Mouse (Mus musculus): ENCODE results near the gene Plxna4. TPM values are rescaled to one million over a fixed set of nuclear protein-coding genes. Genes with fewer than 3 reads are reported as not detected.

The Plxna4 gene
- polyA plus RNA-seq, 1 experiment from 2014 or later, result 6.7 TPM

DNA sequence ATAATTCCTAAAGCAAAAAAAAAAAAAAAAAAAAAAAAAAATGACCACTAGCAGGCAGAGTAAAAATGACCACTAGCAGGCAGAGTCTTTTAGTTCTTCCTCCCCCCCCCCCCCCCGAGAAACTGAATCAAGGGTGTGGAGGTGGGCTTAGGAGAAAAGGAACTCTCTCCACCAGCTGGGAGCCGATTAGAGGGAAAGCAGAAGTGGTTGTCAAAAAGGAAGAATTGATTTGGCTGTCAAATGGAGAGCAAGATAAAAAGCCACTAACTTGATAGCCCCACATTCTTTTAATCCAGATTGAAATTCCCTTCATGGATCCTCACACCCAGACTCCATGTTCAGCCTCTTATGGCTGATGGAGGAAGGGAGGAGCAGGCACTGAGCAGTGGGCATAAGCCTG, 478.8 kb downstream of the Plxna4 start:
- Histone ChIP-seq H3K4me2 (no peak overlapping the region), H3K4me3 (replicated peaks) (no peak overlapping the region), H3K36me3 (no peaks in the 10 kb centered on the region), H3K27ac (no peak overlapping the region), H3K9me3 (no peaks in the 10 kb centered on the region), H3K4me1 (replicated peaks) (no peaks in the 10 kb centered on the region), H3K27me3 (0 out of 2 replicates have a peak, but pooled peaks cover 3% of the 10 kb centered on the region), H3K9ac (replicated peaks) (no peak overlapping the region)
- no peak for ATAC-seq (ENCODE audit: insufficient number of reproducible peaks, insufficient read depth, low FRiP score, low TSS enrichment, low read depth)
- 58% methylated on average over 2 of the region's 2 CpGs for WGBS

DNA sequence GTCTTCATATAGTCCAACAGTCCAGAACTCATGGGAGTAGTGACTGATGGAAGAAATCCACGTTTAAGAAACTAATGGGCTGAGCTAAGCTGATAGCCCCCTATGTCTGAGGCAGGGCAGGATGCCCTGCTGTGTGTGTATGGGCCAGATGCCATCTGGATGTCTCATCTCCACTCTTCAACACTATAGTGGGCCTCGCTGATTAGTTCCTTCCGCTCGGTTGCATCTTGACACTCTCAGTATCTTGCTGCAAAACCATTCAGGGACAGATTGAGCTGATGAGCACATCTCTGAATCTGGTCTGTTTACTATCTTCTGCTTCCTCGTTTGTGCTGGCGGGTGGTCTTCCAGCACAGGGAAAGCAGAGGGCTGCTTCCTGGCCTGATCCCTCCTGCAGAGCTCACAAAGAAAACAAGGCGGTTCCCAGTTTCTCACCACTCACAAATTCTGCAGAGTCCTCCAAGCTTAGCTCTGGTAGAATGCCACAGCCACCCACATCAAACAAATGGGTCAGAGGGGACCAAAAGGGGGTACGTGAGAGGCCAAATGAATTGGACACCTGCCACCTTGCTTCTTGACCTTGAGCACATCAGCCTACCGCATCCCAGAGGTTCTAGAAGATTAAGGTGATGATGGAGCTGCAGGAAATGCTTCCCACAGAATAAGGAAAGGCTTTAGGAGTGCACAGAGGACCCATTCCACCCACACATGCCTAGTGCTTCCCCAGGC, 482.3 kb downstream of the Plxna4 start:
- no peak for ATAC-seq (ENCODE audit: insufficient number of reproducible peaks, insufficient read depth, low FRiP score, low TSS enrichment, low read depth)
- Histone ChIP-seq H3K27me3 (0 out of 2 replicates have a peak, but pooled peaks cover 3% of the 10 kb centered on the region), H3K4me3 (replicated peaks) (no peak overlapping the region), H3K27ac (no peak overlapping the region), H3K9ac (replicated peaks) (no peak overlapping the region), H3K4me2 (no peak overlapping the region), H3K4me1 (replicated peaks) (no peaks in the 10 kb centered on the region), H3K9me3 (no peaks in the 10 kb centered on the region), H3K36me3 (no peaks in the 10 kb centered on the region)
- 56% methylated on average over 9 of the region's 9 CpGs for WGBS

Data from limb, embryonic 12.5 days (tissue).